26 mouse cellular contexts compared by ENCODE assay signal in the genomic region with DNA sequence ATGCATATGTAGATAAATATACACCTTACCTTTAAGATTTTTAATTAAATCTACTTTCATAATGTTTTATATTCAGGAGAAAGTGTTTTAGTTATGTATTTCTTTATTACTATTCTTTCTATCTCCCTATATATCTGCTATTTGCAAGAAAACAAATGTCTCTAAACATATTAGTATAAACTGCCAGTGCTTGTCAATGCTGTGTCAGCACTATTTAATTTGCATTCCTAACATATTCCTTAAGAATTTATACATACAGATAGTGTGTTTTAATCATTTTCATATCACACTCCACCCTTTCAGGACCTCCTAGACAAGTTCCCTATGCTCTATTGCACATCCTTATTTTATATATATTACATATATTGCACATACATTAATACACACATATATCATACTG. TPM values are rescaled to one million over a fixed set of nuclear protein-coding genes. Genes with fewer than 3 reads are reported as not detected.
"Had no signal": no experiment of that assay in that cellular context is flagged by ENCODE, and none has a peak within 500 bp of the region (broad histone marks: within the 10 kb centered on the region; RNA-seq: fewer than 3 reads in every experiment).

No protein-coding gene starts in this region.

- DNase-seq: kidney, adult 18-20 months; kidney, adult 9 months; kidney, postnatal 25 days; layer of hippocampus, postnatal 36 days; left cerebral cortex, postnatal 4 days; lung, embryonic 14.5 days; retina, postnatal 1 day; right cerebral cortex, postnatal 25 days; spleen, adult 18-20 months; thymus, postnatal 25 days had no signal

- H3K36me3 ChIP-seq: limb, embryonic 13.5 days; midbrain, embryonic 12.5 days; midbrain, embryonic 15.5 days; neural tube, embryonic 12.5 days; neural tube, embryonic 15.5 days; stomach, embryonic 15.5 days had no signal

- H3K4me3 ChIP-seq: layer of hippocampus, adult 2 months; left cerebral cortex, adult 2 months; limb, embryonic 13.5 days; midbrain, embryonic 12.5 days; midbrain, embryonic 15.5 days; neural tube, embryonic 12.5 days; neural tube, embryonic 15.5 days; stomach, embryonic 15.5 days had no signal

- H3K27ac ChIP-seq: kidney, postnatal 0 days; layer of hippocampus, adult 2 months; left cerebral cortex, adult 2 months; limb, embryonic 13.5 days; liver, embryonic 14.5 days; macrophage; midbrain, embryonic 12.5 days; midbrain, embryonic 15.5 days; neural tube, embryonic 12.5 days; neural tube, embryonic 15.5 days; stomach, embryonic 15.5 days had no signal

- H3K9ac ChIP-seq: limb, embryonic 13.5 days; liver, embryonic 14.5 days; lung, embryonic 14.5 days; midbrain, embryonic 12.5 days; midbrain, embryonic 15.5 days; neural tube, embryonic 12.5 days; neural tube, embryonic 15.5 days; stomach, embryonic 15.5 days had no signal

- ATAC-seq: inflammation-experienced regulatory T-cells, adult 6 months; intestine, embryonic 16.5 days; lung, postnatal 0 days; midbrain, embryonic 15.5 days had no signal

- H3K4me1 ChIP-seq: limb, embryonic 13.5 days; midbrain, embryonic 12.5 days; midbrain, embryonic 15.5 days; neural tube, embryonic 12.5 days; neural tube, embryonic 15.5 days; stomach, embryonic 15.5 days had no signal

- H3K4me2 ChIP-seq: limb, embryonic 13.5 days; lung, embryonic 14.5 days; midbrain, embryonic 12.5 days; midbrain, embryonic 15.5 days; neural tube, embryonic 12.5 days; neural tube, embryonic 15.5 days; stomach, embryonic 15.5 days had no signal

- H3K27me3 ChIP-seq: limb, embryonic 13.5 days; midbrain, embryonic 12.5 days; midbrain, embryonic 15.5 days; neural tube, embryonic 12.5 days; stomach, embryonic 15.5 days had no signal

- H3K9me3 ChIP-seq: limb, embryonic 13.5 days; midbrain, embryonic 12.5 days; midbrain, embryonic 15.5 days; neural tube, embryonic 12.5 days; neural tube, embryonic 15.5 days; stomach, embryonic 15.5 days had no signal

RNA-seq across cellular contexts. Expression of gene AI182371, which starts 1.4 kb away (rescaled TPM):
- total RNA-seq: left cerebral cortex, postnatal 10 days had no signal
- polyA plus RNA-seq: lung, embryonic 14.5 days had no signal

RNA-seq across cellular contexts. Expression of gene Hc, which starts 41.5 kb away (rescaled TPM):
- total RNA-seq: layer of hippocampus, adult 2 months; layer of hippocampus, postnatal 36 days; megakaryocyte, adult 5-6 weeks had no signal
- polyA plus RNA-seq: macrophage had no signal
